Mouse (Mus musculus) erythroid progenitor cell, adult 5-6 weeks (primary cell): ENCODE measurements around the gene Tomm40. TPM values are rescaled to one million over a fixed set of nuclear protein-coding genes. Genes with fewer than 3 reads are reported as not detected.

Experiments
- ATAC-seq: replicated peaks from 2 replicates; pipeline ENCODE4 v1.8.0; 2016; ENCODE audit warnings: moderate number of reproducible peaks, mild to moderate bottlenecking, moderate TSS enrichment, inconsistent platforms; ENCODE audit not compliant: poor library complexity, low FRiP score, severe bottlenecking
- total RNA-seq, 2 experiments: library from RNA; stranded (forward) in 1 of 2; stranded (reverse) in 1 of 2; fragments of 150-400 nt in 1 of 2; fragments of 186-747, 209-891 nt in 1 of 2; gene quantifications; 2 replicates each; pipeline versions ENCODE4 v1.2.3 to v1.2.4; 2015 to 2017; ENCODE audit warnings: low replicate concordance in 2 of 2

Gene Tomm40
- total RNA-seq (2015; ENCODE audit: low replicate concordance) (14.7 and 16.9 TPM in 2 replicates), total RNA-seq (2017; ENCODE audit: low replicate concordance) (8.9 and 10.4 TPM in 2 replicates)

GRCm38 (mm10) chr7:19715239-19716054, at the start of gene Tomm40:
TSS of gene Tomm40 (minus strand) at chr7:19715438.
- ATAC-seq: peak; percentile 92

- no peak for ATAC-seq
Observed at GRCm38 (mm10) chr7:19764581-19764980, 49.3 kb upstream of the Tomm40 start.

- no peak for ATAC-seq
Observed at GRCm38 (mm10) chr7:19763829-19764477, 48.7 kb upstream of the Tomm40 start.

GRCm38 (mm10) chr7:19762283-19762682, 47.0 kb upstream of the Tomm40 start:
- ATAC-seq: no peak

GRCm38 (mm10) chr7:19760021-19760420, 44.8 kb upstream of the Tomm40 start:
- no peak for ATAC-seq

- no peak for ATAC-seq
Observed at GRCm38 (mm10) chr7:19758623-19759022, 43.4 kb upstream of the Tomm40 start.

GRCm38 (mm10) chr7:19755851-19756786, 40.9 kb upstream of the Tomm40 start:
- ATAC-seq: peak; percentile 30; the same call in 1 of the 2 replicates

GRCm38 (mm10) chr7:19755008-19755407, 39.8 kb upstream of the Tomm40 start:
- ATAC-seq: no peak

- ATAC-seq: no peak
Observed at GRCm38 (mm10) chr7:19754065-19754464, 38.8 kb upstream of the Tomm40 start.

GRCm38 (mm10) chr7:19753587-19753986, 38.3 kb upstream of the Tomm40 start:
- ATAC-seq: no peak

- no peak for ATAC-seq
Observed at GRCm38 (mm10) chr7:19752652-19753051, 37.4 kb upstream of the Tomm40 start.

- ATAC-seq: no peak
Observed at GRCm38 (mm10) chr7:19751070-19751383, 35.8 kb upstream of the Tomm40 start.

GRCm38 (mm10) chr7:19750217-19751069, 35.2 kb upstream of the Tomm40 start, which contains the start of gene Nectin2:
TSS of gene Nectin2 (minus strand) at chr7:19750483.
- ATAC-seq: peak; percentile 57; the same call in 1 of the 2 replicates

- peak; percentile 79 for ATAC-seq
Observed at GRCm38 (mm10) chr7:19749389-19750216, 34.4 kb upstream of the Tomm40 start.

GRCm38 (mm10) chr7:19748219-19749195, 33.3 kb upstream of the Tomm40 start:
- ATAC-seq: no peak

- ATAC-seq: no peak
Observed at GRCm38 (mm10) chr7:19747420-19748218, 32.4 kb upstream of the Tomm40 start.
